ENCODE assay signal across 7 mouse cellular contexts in genomic region chr14:61647182-61647880, GRCm38 (mm10). TPM values are rescaled to one million over a fixed set of nuclear protein-coding genes. Genes with fewer than 3 reads are reported as not detected.
DNase-seq lines count a peak whose midpoint lies in the region; ATAC-seq and TF ChIP-seq lines count a peak whose summit lies in the region.

No protein-coding gene starts in this region.

- TF ChIP-seq POLR2A in spleen, adult 2 months (IDR thresholded peaks at IDR 0.05; ENCODE audit: low read depth, low read length): no peak

- under 1% methylated on average over 24 of the region's 24 CpGs for WGBS in forebrain, embryonic 16.5 days
- WGBS in hindbrain, embryonic 13.5 days: under 1% methylated on average over 24 of the region's 24 CpGs
- WGBS in limb, embryonic 10.5 days: under 1% methylated on average over 24 of the region's 24 CpGs
- WGBS in midbrain, embryonic 12.5 days: under 1% methylated on average over 24 of the region's 24 CpGs
- WGBS in spleen, adult 2 months: under 1% methylated on average over 24 of the region's 24 CpGs

- peak; percentile 77 for DNase-seq in R1 (ENCODE audit: low read depth, low spot score)
- DNase-seq in cerebellum, adult 11-12 months: peak; percentile 43
- peak; percentile 60 for DNase-seq in limb, embryonic 10.5 days (ENCODE audit: low spot score)
- DNase-seq in spleen, adult 2 months (ENCODE audit: low read depth in 1 of 2, low spot score in 2 of 2): peak in 1 of 2 experiments; percentile 7

- H3K4me3 ChIP-seq in forebrain, embryonic 16.5 days (replicated peaks; ENCODE audit: low read length): peak overlapping the region; percentile 82
- H3K4me3 ChIP-seq in hindbrain, embryonic 13.5 days: peak overlapping the region; percentile 91
- peak overlapping the region; percentile 92 for H3K4me3 ChIP-seq in limb, embryonic 10.5 days
- H3K4me3 ChIP-seq in midbrain, embryonic 12.5 days: peak overlapping the region; percentile 98
- H3K4me3 ChIP-seq in spleen, adult 2 months (ENCODE audit: extremely low read depth, insufficient read depth, insufficient read length): peak overlapping the region; percentile 75

- H3K4me1 ChIP-seq in forebrain, embryonic 16.5 days (replicated peaks; ENCODE audit: control insufficient read depth, insufficient read depth, low read length): peaks cover 10% of the 10 kb centered on the region
- H3K4me1 ChIP-seq in hindbrain, embryonic 13.5 days (replicated peaks): peaks cover 9% of the 10 kb centered on the region
- peaks cover 10% of the 10 kb centered on the region; the same call in 1 of the 2 replicates for H3K4me1 ChIP-seq in limb, embryonic 10.5 days
- peaks cover 6% of the 10 kb centered on the region for H3K4me1 ChIP-seq in midbrain, embryonic 12.5 days
- H3K4me1 ChIP-seq in spleen, adult 2 months (ENCODE audit: control insufficient read depth, insufficient read depth, insufficient read length): no peaks in the 10 kb centered on the region

- TF ChIP-seq CTCF in spleen, adult 2 months (IDR thresholded peaks at IDR 0.05; ENCODE audit: extremely low read depth, insufficient read depth, insufficient read length, insufficient replicate concordance): no peak

- H3K4me2 ChIP-seq in forebrain, embryonic 16.5 days (ENCODE audit: low read length): peak overlapping the region; percentile 67
- peak overlapping the region; percentile 89 for H3K4me2 ChIP-seq in hindbrain, embryonic 13.5 days
- peak overlapping the region; percentile 72 for H3K4me2 ChIP-seq in midbrain, embryonic 12.5 days (replicated peaks)

- H3K27ac ChIP-seq in forebrain, embryonic 16.5 days (ENCODE audit: low read length): peak overlapping the region; percentile 88
- H3K27ac ChIP-seq in hindbrain, embryonic 13.5 days: peak overlapping the region; percentile 86
- H3K27ac ChIP-seq in limb, embryonic 10.5 days: peak overlapping the region; percentile 99
- H3K27ac ChIP-seq in midbrain, embryonic 12.5 days (replicated peaks): peak overlapping the region; percentile 94
- peak overlapping the region; percentile 79 for H3K27ac ChIP-seq in spleen, adult 2 months (ENCODE audit: insufficient read depth, low read length)

- ATAC-seq in forebrain, embryonic 16.5 days: no peak
- no peak for ATAC-seq in hindbrain, embryonic 13.5 days (ENCODE audit: low FRiP score)
- ATAC-seq in midbrain, embryonic 12.5 days (ENCODE audit: low FRiP score, low read depth): no peak

- H3K9me3 ChIP-seq in forebrain, embryonic 16.5 days (ENCODE audit: control insufficient read depth, low read length): no peaks in the 10 kb centered on the region
- no peaks in the 10 kb centered on the region for H3K9me3 ChIP-seq in hindbrain, embryonic 13.5 days
- no peaks in the 10 kb centered on the region for H3K9me3 ChIP-seq in limb, embryonic 10.5 days (replicated peaks)
- no peaks in the 10 kb centered on the region for H3K9me3 ChIP-seq in midbrain, embryonic 12.5 days

- H3K9ac ChIP-seq in forebrain, embryonic 16.5 days (replicated peaks; ENCODE audit: low read depth, low read length): peak overlapping the region; percentile 86
- H3K9ac ChIP-seq in hindbrain, embryonic 13.5 days: peak overlapping the region; percentile 88
- H3K9ac ChIP-seq in midbrain, embryonic 12.5 days (replicated peaks): peak overlapping the region; percentile 96

- no peaks in the 10 kb centered on the region for H3K36me3 ChIP-seq in forebrain, embryonic 16.5 days (ENCODE audit: control insufficient read depth, insufficient read depth)
- no peaks in the 10 kb centered on the region for H3K36me3 ChIP-seq in hindbrain, embryonic 13.5 days
- peaks cover 4% of the 10 kb centered on the region; the same call in 1 of the 2 replicates for H3K36me3 ChIP-seq in limb, embryonic 10.5 days
- H3K36me3 ChIP-seq in midbrain, embryonic 12.5 days: no peaks in the 10 kb centered on the region
- H3K36me3 ChIP-seq in spleen, adult 2 months (ENCODE audit: control insufficient read depth, insufficient read depth, low read length): no peaks in the 10 kb centered on the region; the same call in 1 of the 2 replicates

- no peaks in the 10 kb centered on the region for H3K27me3 ChIP-seq in forebrain, embryonic 16.5 days (replicated peaks; ENCODE audit: control insufficient read depth, insufficient read depth, low read length)
- no peaks in the 10 kb centered on the region for H3K27me3 ChIP-seq in hindbrain, embryonic 13.5 days
- no peaks in the 10 kb centered on the region for H3K27me3 ChIP-seq in limb, embryonic 10.5 days (ENCODE audit: low read depth, poor library complexity, severe bottlenecking)
- no peaks in the 10 kb centered on the region for H3K27me3 ChIP-seq in midbrain, embryonic 12.5 days
- H3K27me3 ChIP-seq in spleen, adult 2 months (ENCODE audit: control insufficient read depth, insufficient read depth, low read length): no peaks in the 10 kb centered on the region

RNA-seq across cellular contexts. Expression of gene Kcnrg, which starts 40.1 kb away (rescaled TPM):
- polyA plus RNA-seq in forebrain, embryonic 16.5 days (2015; fragmentation: Nextera tagmentation; extraction: Ambion mirVana): 3.7 and 4.4 TPM in 2 replicates
- polyA plus RNA-seq in hindbrain, embryonic 13.5 days (2015; fragmentation: Nextera tagmentation; extraction: Ambion mirVana): 3.6 and 4.0 TPM in 2 replicates
- polyA plus RNA-seq in limb, embryonic 10.5 days (2016; fragmentation: Nextera tagmentation; extraction: Ambion mirVana): 0.46 and 0.73 TPM in 2 replicates
- polyA plus RNA-seq in midbrain, embryonic 12.5 days (2016; fragmentation: Nextera tagmentation; extraction: Ambion mirVana): 2.3 and 2.4 TPM in 2 replicates
- not detected in 2 replicates for polyA plus RNA-seq in spleen, adult 2 months (2012; rRNA removed)

RNA-seq across cellular contexts. Expression of gene Trim13, which starts 49.3 kb away (rescaled TPM):
- 67.4 and 70.5 TPM in 2 replicates for polyA plus RNA-seq in forebrain, embryonic 16.5 days (2015; fragmentation: Nextera tagmentation; extraction: Ambion mirVana)
- 53.7 and 58.8 TPM in 2 replicates for polyA plus RNA-seq in hindbrain, embryonic 13.5 days (2015; fragmentation: Nextera tagmentation; extraction: Ambion mirVana)
- polyA plus RNA-seq in limb, embryonic 10.5 days (2016; fragmentation: Nextera tagmentation; extraction: Ambion mirVana): 9.9 and 13.2 TPM in 2 replicates
- polyA plus RNA-seq in midbrain, embryonic 12.5 days (2016; fragmentation: Nextera tagmentation; extraction: Ambion mirVana): 35.5 and 38.9 TPM in 2 replicates
- polyA plus RNA-seq in spleen, adult 2 months (2012; rRNA removed): 0.60 and 0.79 TPM in 2 replicates
